Mouse (Mus musculus): ENCODE measurements at regions not wholly inside any gene's neighbourhood (a gene's known extent, or its start where the extent isn't known, plus 50 kb on each side); places are given as distances from the start of the nearest gene placed in this dataset.

GRCm38 (mm10) chr9:33000691-33001164, 364.7 kb downstream of the Ets1 start:
- no peak for DNase-seq (ENCODE audit: low read depth, low spot score)
- WGBS = 54% methylated on average over 7 of the region's 7 CpGs

GRCm38 (mm10) chr9:33001165-33001949, 365.3 kb downstream of the Ets1 start:
- 50% methylated on average over 9 of the region's 9 CpGs for WGBS
- DNase-seq (ENCODE audit: low read depth, low spot score) = no peak

DNA sequence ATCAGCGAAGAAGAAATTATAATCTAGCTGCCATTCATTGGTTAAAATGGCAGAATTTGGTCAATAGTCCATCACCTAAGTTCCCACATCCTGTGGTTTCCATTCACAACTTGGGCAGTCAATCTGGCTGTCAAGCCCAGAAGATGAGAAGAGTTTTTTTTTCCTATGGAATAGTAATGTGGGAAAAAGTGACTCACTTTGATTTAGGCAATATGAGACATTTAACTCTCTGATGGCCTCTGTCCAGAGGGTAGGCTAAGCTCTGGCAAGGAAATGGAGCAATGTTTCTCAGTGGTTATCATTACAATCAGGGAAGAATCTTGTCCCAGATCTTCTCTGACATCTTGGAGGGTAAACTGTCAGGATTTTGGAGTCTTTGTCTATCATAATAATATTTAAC, 367.9 kb downstream of the Ets1 start:
- no peak for DNase-seq (ENCODE audit: low read depth, low spot score)
- WGBS = 83% methylated on average over 1 of the region's 1 CpGs

GRCm38 (mm10) chr9:33004536-33004935, 368.5 kb downstream of the Ets1 start:
- 90% methylated on average over 3 of the region's 3 CpGs for WGBS
- no peak for DNase-seq (ENCODE audit: low read depth, low spot score)

DNA sequence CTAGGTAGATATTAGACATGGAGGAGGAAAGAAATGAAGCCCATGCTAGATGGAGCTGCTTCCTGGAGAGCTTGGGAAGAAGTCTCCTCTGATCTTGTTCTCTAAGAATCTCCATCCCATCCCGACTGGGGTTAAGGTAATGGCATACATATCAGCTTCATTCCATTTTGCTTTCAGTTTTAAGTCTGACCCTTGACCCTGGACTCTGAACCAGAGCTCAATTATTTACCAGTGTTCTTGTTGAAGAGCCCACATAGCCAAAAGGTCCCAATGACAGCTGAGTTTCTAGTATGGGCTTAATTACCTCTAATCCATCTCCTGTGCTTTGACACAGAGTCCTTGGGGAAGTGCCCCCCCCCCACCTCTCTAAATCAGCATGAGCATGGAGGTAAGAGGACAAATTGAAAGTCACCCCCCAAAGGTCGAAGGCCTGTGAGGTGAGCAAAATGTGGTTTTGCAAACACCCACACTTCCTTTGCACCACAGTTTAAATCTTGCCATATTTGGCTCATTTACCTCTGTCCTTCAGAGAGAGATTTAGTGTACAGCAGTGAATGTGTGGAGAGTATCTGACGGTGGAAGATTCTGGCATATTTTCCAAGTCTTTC, 371.5 kb downstream of the Ets1 start:
- WGBS = 62% methylated on average over 3 of the region's 3 CpGs

DNA sequence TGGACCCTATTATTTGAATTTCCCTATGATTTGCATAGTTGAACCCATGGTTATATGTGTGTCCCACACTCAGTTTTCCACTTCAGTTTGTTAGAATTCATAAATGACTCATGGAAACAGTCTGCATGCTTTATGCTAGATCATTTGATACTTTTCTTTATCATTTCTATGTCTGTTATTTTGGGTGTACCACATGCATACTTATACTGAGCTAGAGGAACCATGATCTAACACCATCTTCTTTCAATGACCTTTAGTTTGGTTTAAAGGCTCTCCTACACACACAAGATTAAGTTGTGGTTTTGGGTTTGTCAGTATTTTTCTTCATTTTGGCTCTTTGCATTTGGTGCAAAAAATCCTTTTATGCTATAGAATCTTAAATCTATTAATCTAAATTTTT, 375.2 kb downstream of the Ets1 start:
- DNase-seq (ENCODE audit: low read depth, low spot score) = no peak

More for the DNA sequence above, 371.5 kb downstream of the Ets1 start:
- DNase-seq (ENCODE audit: low read depth, low spot score) = no peak

GRCm38 (mm10) chr9:33035401-33035800, 399.4 kb downstream of the Ets1 start:
- DNase-seq (ENCODE audit: low read depth, low spot score) = no peak
- WGBS = 65% methylated on average over 3 of the region's 3 CpGs

GRCm38 (mm10) chr9:33039221-33039790, 403.3 kb downstream of the Ets1 start:
- DNase-seq (ENCODE audit: low read depth, low spot score) = no peak
- WGBS = 43% methylated on average over 4 of the region's 4 CpGs

GRCm38 (mm10) chr9:33050789-33051188, 414.8 kb downstream of the Ets1 start:
- 76% methylated on average over 4 of the region's 4 CpGs for WGBS
- no peak for DNase-seq (ENCODE audit: low read depth, low spot score)

DNA sequence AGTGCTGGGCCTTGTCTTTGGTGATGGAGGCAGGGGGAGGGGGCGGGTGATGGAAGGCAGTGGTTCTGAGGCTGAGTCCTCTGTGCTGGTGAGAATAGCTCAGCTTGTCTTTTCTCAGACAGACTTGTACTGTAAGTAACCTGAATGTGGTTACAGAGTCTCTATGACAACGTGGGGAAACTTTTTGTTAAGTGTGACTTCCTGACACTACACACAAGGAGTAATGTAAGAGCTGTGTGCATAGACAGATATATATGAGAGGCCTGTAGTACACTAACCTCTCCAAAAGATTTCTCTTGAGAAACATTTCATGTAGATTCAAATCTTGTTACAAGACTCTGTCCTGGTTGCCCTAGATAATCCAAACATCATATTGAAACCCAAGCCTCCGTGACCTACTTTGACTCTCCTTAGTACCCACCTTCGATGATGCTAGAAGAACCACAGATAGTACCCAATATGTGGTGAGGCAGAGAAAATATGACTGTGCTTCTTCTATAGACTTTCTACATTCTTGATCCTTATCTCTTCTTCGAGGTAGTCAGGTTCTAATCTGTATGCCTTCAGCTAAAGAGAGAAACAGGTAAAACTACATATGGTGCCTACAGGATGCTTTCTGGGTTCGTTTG, 424.7 kb downstream of the Ets1 start:
- DNase-seq (ENCODE audit: low read depth, low spot score) = no peak
- WGBS = 73% methylated on average over 6 of the region's 6 CpGs

GRCm38 (mm10) chr9:33062476-33062875, 426.5 kb downstream of the Ets1 start:
- WGBS = 78% methylated on average over 4 of the region's 4 CpGs
- no peak for DNase-seq (ENCODE audit: low read depth, low spot score)

- WGBS = 92% methylated on average over 3 of the region's 3 CpGs
- DNase-seq (ENCODE audit: low read depth, low spot score) = no peak
These were observed 429.3 kb downstream of the Ets1 start for GRCm38 (mm10) chr9:33065331-33065730.

DNA sequence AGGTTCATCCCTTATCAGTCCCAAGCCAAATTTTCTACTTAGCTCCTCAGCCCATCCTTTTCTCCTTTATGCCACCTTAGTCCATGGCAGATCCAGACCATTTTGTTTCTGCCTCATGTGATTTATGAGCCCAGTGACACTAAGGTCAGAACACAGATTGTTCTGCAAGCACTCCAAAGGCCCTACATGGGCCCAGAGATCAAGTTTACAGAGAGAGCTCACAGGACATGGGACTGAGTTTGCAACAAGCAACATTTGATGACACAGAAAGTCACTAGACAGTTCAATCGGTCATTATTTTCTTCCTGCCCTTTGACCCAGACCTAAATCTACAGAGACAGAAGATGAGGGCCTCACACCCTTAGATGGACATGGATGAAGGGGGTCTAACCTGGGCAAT, 431.5 kb downstream of the Ets1 start:
- no peak for DNase-seq (ENCODE audit: low read depth, low spot score)
- 54% methylated on average over 1 of the region's 1 CpGs for WGBS

DNA sequence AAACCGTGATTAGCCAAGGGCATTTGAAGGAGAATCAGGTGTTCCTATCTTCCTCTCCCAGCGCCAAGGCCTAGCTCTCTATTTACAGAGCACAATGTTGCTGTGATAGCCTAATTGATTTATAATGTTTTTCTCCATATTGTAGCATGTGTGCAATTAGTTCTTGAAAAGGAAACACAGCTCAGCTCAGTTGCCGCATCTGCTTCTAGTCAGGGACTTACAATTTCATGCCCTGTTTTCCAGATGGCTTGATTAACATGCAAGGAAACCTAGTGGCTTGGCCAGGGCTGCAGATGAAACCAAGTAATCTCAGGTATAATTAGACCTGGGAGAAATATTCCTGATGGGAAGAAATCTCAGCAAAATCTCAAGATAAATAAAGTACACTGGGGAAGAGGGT, 434.1 kb downstream of the Ets1 start:
- 58% methylated on average over 3 of the region's 3 CpGs for WGBS
- DNase-seq (ENCODE audit: low read depth, low spot score) = no peak

GRCm38 (mm10) chr9:33080271-33080670, 444.2 kb downstream of the Ets1 start:
- DNase-seq (ENCODE audit: low read depth, low spot score) = no peak
- WGBS = 43% methylated on average over 3 of the region's 3 CpGs

- no peak for DNase-seq (ENCODE audit: low read depth, low spot score)
- 52% methylated on average over 6 of the region's 6 CpGs for WGBS
These were observed 444.8 kb downstream of the Ets1 start for GRCm38 (mm10) chr9:33080774-33081173.

GRCm38 (mm10) chr9:33089977-33090376, 454.0 kb downstream of the Ets1 start:
- DNase-seq (ENCODE audit: low read depth, low spot score) = no peak
- whole genome bisulfite sequencing = 75% methylated on average over 3 of the region's 3 CpGs

- WGBS = 62% methylated on average over 3 of the region's 3 CpGs
- DNase-seq (ENCODE audit: low read depth, low spot score) = no peak
These were observed 455.6 kb downstream of the Ets1 start for GRCm38 (mm10) chr9:33091664-33092063.

DNA sequence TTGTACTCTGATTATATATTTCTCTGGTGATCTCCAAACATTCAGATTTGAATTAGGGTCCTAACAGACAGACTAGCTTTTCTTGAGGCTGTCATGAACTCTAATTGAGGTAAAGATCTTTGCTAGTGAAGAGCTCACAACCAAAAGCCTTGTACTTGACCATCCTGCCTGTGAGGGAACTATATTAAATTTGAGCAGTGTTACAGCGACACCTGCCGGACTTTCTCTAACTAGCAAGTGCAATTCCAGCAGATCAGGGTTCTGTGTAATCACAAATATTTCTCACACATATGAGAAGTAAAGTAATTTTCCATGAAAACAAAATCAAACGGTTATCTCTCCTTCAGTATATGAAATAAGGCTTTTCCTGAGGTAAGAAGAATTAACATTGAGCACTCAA, 459.6 kb downstream of the Ets1 start:
- WGBS = 1% methylated on average over 3 of the region's 3 CpGs

GRCm38 (mm10) chr9:33101206-33101605, 465.2 kb downstream of the Ets1 start:
- DNase-seq (ENCODE audit: low read depth, low spot score) = no peak
- 85% methylated on average over 3 of the region's 3 CpGs for WGBS

More for the DNA sequence above, 459.6 kb downstream of the Ets1 start:
- DNase-seq (ENCODE audit: low read depth, low spot score) = peak; percentile 27

Data from large intestine, adult 2 months (tissue).